Mouse (Mus musculus) olfactory bulb, adult 2 months (tissue): Measurements from ENCODE around the gene P2rx3.

Source experiments
- CTCF ChIP-seq: fragments of 200-500 bp; IDR thresholded peaks from 2 replicates; pipeline ENCODE4 v1.5.1; 2012; ENCODE audit warnings: low read depth, mild to moderate bottlenecking, low read length, moderate library complexity; ENCODE audit not compliant: insufficient read depth
- POLR2A ChIP-seq: fragments of 200-500 bp; IDR thresholded peaks from 2 replicates; pipeline ENCODE4 v1.6.1; 2012; ENCODE audit warnings: mild to moderate bottlenecking, low read depth, low read length, moderate library complexity; ENCODE audit not compliant: insufficient read depth

DNA sequence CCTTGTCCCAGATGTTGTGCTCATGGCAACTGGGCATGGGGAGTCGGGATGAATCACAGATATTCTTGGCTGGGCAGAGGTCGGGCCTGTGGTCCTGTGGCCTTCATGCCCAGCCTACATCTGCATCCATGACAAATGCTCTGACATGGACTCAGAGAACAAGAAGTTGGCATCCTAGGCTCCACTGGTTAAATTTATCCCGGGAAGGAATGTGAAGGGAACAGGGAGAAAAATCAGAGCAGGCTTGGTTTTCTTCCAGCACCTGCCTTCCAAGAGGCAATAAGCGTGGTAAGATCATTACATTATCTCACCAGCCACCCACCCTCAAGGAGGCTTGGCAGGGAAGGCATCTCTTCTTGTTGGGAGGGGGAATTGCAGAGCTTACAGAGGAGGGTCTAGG is 32.9 kb downstream of the P2rx3 start:
- TF ChIP-seq CTCF (no peak), POLR2A (no peak)
